Mouse (Mus musculus) kidney, embryonic 14.5 days (tissue): ENCODE results near the gene Ubr2. TPM values are rescaled to one million over a fixed set of nuclear protein-coding genes. Genes with fewer than 3 reads are reported as not detected.

Experiments
- ATAC-seq: fragments of 200-750 bp; cut with Nextera tagmentation; 2 replicates; pipeline ENCODE4 v1.8.0; 2017; ENCODE audit warnings: moderate number of reproducible peaks, mild to moderate bottlenecking, moderate TSS enrichment, moderate library complexity; ENCODE audit not compliant: low FRiP score, low TSS enrichment
- H3K27ac ChIP-seq: fragments of 300-500 bp; sonication (generic); 2 replicates; pipeline ENCODE4 v1.5.1; 2014; ENCODE audit warnings: low read depth, mild to moderate bottlenecking, low read length, moderate library complexity, mixed read lengths
- H3K27me3 ChIP-seq: fragments of 300-500 bp; sonication (generic); 2 replicates; pipeline ENCODE4 v1.6.1; 2014; ENCODE audit warnings: mild to moderate bottlenecking, low read length; ENCODE audit not compliant: control insufficient read depth, insufficient read depth
- H3K36me3 ChIP-seq: fragments of 300-500 bp; sonication (generic); 2 replicates; pipeline ENCODE4 v1.6.1; 2014; ENCODE audit warnings: low read length, mixed read lengths; ENCODE audit not compliant: control insufficient read depth, insufficient read depth
- H3K4me1 ChIP-seq: fragments of 300-500 bp; sonication (generic); 2 replicates; pipeline ENCODE4 v1.6.1; 2014; ENCODE audit warnings: low read length, mixed read lengths; ENCODE audit not compliant: control insufficient read depth, insufficient read depth
- H3K4me2 ChIP-seq: fragments of 300-500 bp; sonication (generic); replicated peaks from 2 replicates; pipeline ENCODE4 v1.6.1; 2014; ENCODE audit warnings: low read depth, mild to moderate bottlenecking, low read length
- H3K4me3 ChIP-seq: fragments of 300-500 bp; sonication (generic); 2 replicates; pipeline ENCODE4 v1.5.1; 2014; ENCODE audit warnings: mild to moderate bottlenecking, low read length
- H3K9ac ChIP-seq: fragments of 300-500 bp; sonication (generic); 2 replicates; pipeline ENCODE4 v1.6.1; 2014; ENCODE audit warnings: low read depth, mild to moderate bottlenecking, low read length, moderate library complexity
- H3K9me3 ChIP-seq: fragments of 300-500 bp; sonication (generic); 2 replicates; pipeline ENCODE4 v1.6.1; 2016; ENCODE audit warnings: low read length; ENCODE audit not compliant: control insufficient read depth
- WGBS: fragments of 180-500 bp; shearing (Covaris S2); extraction: QIAGEN DNeasy Blood & Tissue Kit; methylation state at CpG from one replicate; pipeline ENCODE4 v1.1.7; 2014; 5-methylcytosine and 5-hydroxymethylcytosine counted together
- polyA plus RNA-seq: library from polyadenylated mRNA; unstranded; fragments of >200 nt; fragmentation: Nextera tagmentation; extraction: Ambion mirVana; gene quantifications from 2 replicates; pipeline ENCODE4 v1.2.1, GENCODE M21; 2014

Gene Ubr2
- polyA plus RNA-seq, 1 experiment from 2014 or later = 30.4 TPM

- peak overlapping the region; percentile 95 for H3K4me3 ChIP-seq
- WGBS = 33% methylated on average over 16 of the region's 16 CpGs
Observed at GRCm38 (mm10) chr17:46888511-46889212, 121.7 kb downstream of the Ubr2 start.

GRCm38 (mm10) chr17:46885910-46886643 lies 124.3 kb downstream of the Ubr2 start:
- no peak for ATAC-seq
- no peak overlapping the region for H3K27ac ChIP-seq
- no peaks in the 10 kb centered on the region for H3K27me3 ChIP-seq
- H3K9me3 ChIP-seq = no peaks in the 10 kb centered on the region
- no peaks in the 10 kb centered on the region for H3K36me3 ChIP-seq
- H3K4me3 ChIP-seq = no peak overlapping the region
- no peak overlapping the region for H3K4me2 ChIP-seq
- H3K9ac ChIP-seq = 0 out of 2 replicates have a peak overlapping the region, but pooled peaks have one; percentile 2
- peaks cover 9% of the 10 kb centered on the region; the same call in 1 of the 2 replicates for H3K4me1 ChIP-seq
- 56% methylated on average over 17 of the region's 17 CpGs for WGBS

More at GRCm38 (mm10) chr17:46888511-46889212, 121.7 kb downstream of the Ubr2 start:
- H3K27ac ChIP-seq = peak overlapping the region; percentile 97
- H3K36me3 ChIP-seq = peaks cover 3% of the 10 kb centered on the region; the same call in 1 of the 2 replicates
- peak overlapping the region; percentile 93 for H3K4me2 ChIP-seq
- peak overlapping the region; percentile 64; the same call in 1 of the 2 replicates for H3K9ac ChIP-seq
- peaks cover 21% of the 10 kb centered on the region for H3K4me1 ChIP-seq
- no peaks in the 10 kb centered on the region for H3K9me3 ChIP-seq
- no peaks in the 10 kb centered on the region for H3K27me3 ChIP-seq
- ATAC-seq = no peak

- 82% methylated on average over 11 of the region's 11 CpGs for WGBS
- no peak overlapping the region for H3K27ac ChIP-seq
- no peak overlapping the region for H3K9ac ChIP-seq
- H3K36me3 ChIP-seq = no peaks in the 10 kb centered on the region
- no peaks in the 10 kb centered on the region for H3K9me3 ChIP-seq
- peaks cover 9% of the 10 kb centered on the region; the same call in 1 of the 2 replicates for H3K4me1 ChIP-seq
- H3K27me3 ChIP-seq = no peaks in the 10 kb centered on the region
- H3K4me2 ChIP-seq = no peak overlapping the region
- no peak for ATAC-seq
- H3K4me3 ChIP-seq = no peak overlapping the region
Observed at GRCm38 (mm10) chr17:46885218-46885909, 125.0 kb downstream of the Ubr2 start.

- no peak overlapping the region for H3K4me2 ChIP-seq
- no peak overlapping the region for H3K27ac ChIP-seq
- no peaks in the 10 kb centered on the region for H3K9me3 ChIP-seq
- H3K4me1 ChIP-seq = peaks cover 9% of the 10 kb centered on the region; the same call in 1 of the 2 replicates
- 94% methylated on average over 6 of the region's 6 CpGs for WGBS
- no peaks in the 10 kb centered on the region for H3K36me3 ChIP-seq
- no peak overlapping the region for H3K9ac ChIP-seq
- H3K4me3 ChIP-seq = no peak overlapping the region
- no peaks in the 10 kb centered on the region for H3K27me3 ChIP-seq
- ATAC-seq = no peak
Observed at GRCm38 (mm10) chr17:46884766-46885165, 125.6 kb downstream of the Ubr2 start.

- WGBS = 82% methylated on average over 9 of the region's 9 CpGs
- Histone ChIP-seq H3K9ac (no peak overlapping the region), H3K4me2 (no peak overlapping the region), H3K4me3 (no peak overlapping the region), H3K27me3 (no peaks in the 10 kb centered on the region), H3K4me1 (peaks cover 6% of the 10 kb centered on the region; the same call in 1 of the 2 replicates), H3K9me3 (no peaks in the 10 kb centered on the region), H3K27ac (peak overlapping the region; percentile 42; the same call in 1 of the 2 replicates), H3K36me3 (no peaks in the 10 kb centered on the region)
- no peak for ATAC-seq
Observed at GRCm38 (mm10) chr17:46883107-46883506, 127.2 kb downstream of the Ubr2 start.

GRCm38 (mm10) chr17:46881728-46882127 lies 128.6 kb downstream of the Ubr2 start:
- H3K27ac ChIP-seq = no peak overlapping the region
- no peak overlapping the region for H3K4me3 ChIP-seq
- ATAC-seq = no peak
- H3K4me1 ChIP-seq = peaks cover 6% of the 10 kb centered on the region; the same call in 1 of the 2 replicates
- H3K27me3 ChIP-seq = no peaks in the 10 kb centered on the region
- no peak overlapping the region for H3K4me2 ChIP-seq
- H3K36me3 ChIP-seq = no peaks in the 10 kb centered on the region
- 93% methylated on average over 6 of the region's 6 CpGs for WGBS
- no peaks in the 10 kb centered on the region for H3K9me3 ChIP-seq
- H3K9ac ChIP-seq = no peak overlapping the region

GRCm38 (mm10) chr17:46880322-46880721 lies 130.0 kb downstream of the Ubr2 start:
- peaks cover 6% of the 10 kb centered on the region; the same call in 1 of the 2 replicates for H3K4me1 ChIP-seq
- ATAC-seq = no peak
- WGBS = 74% methylated on average over 2 of the region's 2 CpGs
- no peak overlapping the region for H3K9ac ChIP-seq
- no peak overlapping the region for H3K4me3 ChIP-seq
- H3K9me3 ChIP-seq = no peaks in the 10 kb centered on the region
- H3K36me3 ChIP-seq = no peaks in the 10 kb centered on the region
- H3K27ac ChIP-seq = no peak overlapping the region
- H3K4me2 ChIP-seq = no peak overlapping the region
- H3K27me3 ChIP-seq = no peaks in the 10 kb centered on the region

GRCm38 (mm10) chr17:46879841-46880311 lies 130.5 kb downstream of the Ubr2 start:
- peak; percentile 68; the same call in 1 of the 2 replicates for ATAC-seq
- WGBS = 18% methylated on average over 14 of the region's 14 CpGs

More at GRCm38 (mm10) chr17:46879841-46880311, 130.5 kb downstream of the Ubr2 start:
- Histone ChIP-seq H3K36me3 (no peaks in the 10 kb centered on the region), H3K27me3 (no peaks in the 10 kb centered on the region), H3K27ac (no peak overlapping the region), H3K4me1 (peaks cover 6% of the 10 kb centered on the region; the same call in 1 of the 2 replicates), H3K9me3 (no peaks in the 10 kb centered on the region), H3K9ac (no peak overlapping the region), H3K4me2 (no peak overlapping the region), H3K4me3 (no peak overlapping the region)
